Mouse (Mus musculus): ENCODE measurements at regions not wholly inside any gene's neighbourhood (a gene's known extent, or its start where the extent isn't known, plus 50 kb on each side); places are given as distances from the start of the nearest gene placed in this dataset.

DNA sequence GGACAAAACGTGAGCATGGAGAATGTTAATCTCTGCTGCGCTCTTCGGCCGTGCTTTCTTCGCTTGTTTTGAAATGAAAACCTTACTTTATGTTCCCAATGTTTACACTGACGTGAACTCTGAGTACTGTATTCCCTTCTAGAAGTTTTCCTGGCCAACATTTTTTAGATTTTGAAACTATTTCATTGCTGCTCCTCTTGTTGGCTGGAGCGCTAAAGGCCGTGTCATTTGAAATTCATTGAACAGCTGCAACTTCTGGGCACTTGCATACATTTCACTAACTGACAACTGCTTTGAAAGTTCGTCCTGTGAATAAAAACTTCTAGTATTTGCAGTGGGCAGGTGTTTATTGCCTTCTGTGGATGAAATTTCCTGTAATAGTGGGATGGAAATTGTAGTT lies 157.9 kb upstream of the Fam241a start:
- Histone ChIP-seq H3K27ac (no peak overlapping the region), H3K9me3 (replicated peaks; ENCODE audit: low read length) (no peaks in the 10 kb centered on the region), H3K4me1 (replicated peaks; ENCODE audit: insufficient read depth, low read length) (no peaks in the 10 kb centered on the region), H3K36me3 (ENCODE audit: insufficient read depth, low read length) (no peaks in the 10 kb centered on the region), H3K27me3 (ENCODE audit: insufficient read depth, low read length) (no peaks in the 10 kb centered on the region), H3K4me2 (ENCODE audit: low read length) (no peak overlapping the region), H3K9ac (ENCODE audit: low read depth, low read length) (no peak overlapping the region), H3K4me3 (replicated peaks; ENCODE audit: low read depth, low read length) (no peak overlapping the region)
- peak; percentile 31 for DNase-seq (ENCODE audit: low spot score)
- no peak for ATAC-seq (replicated peaks; ENCODE audit: low FRiP score, low read depth)
- WGBS = 41% methylated on average over 9 of the region's 9 CpGs
- no peak for TF ChIP-seq CTCF (IDR thresholded peaks at IDR 0.05; ENCODE audit: low read depth)

DNA sequence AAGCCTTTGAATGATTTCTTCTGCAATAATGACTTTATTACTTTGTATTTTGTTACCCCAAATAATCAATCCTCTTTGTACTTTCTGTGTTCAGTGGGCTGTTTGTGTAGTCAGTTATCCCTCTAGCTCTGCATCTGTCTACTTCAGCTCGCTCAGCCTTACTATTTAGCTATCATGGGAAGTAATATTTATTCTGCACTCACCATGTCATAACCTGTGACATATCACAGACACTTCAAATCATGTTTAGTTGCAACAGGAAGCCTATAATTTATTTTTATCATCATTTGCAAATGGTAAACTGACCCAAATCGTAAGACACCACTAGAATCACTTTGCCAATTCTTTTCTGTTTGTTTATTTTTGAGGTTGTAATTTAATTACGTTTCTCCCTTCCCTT lies 147.6 kb upstream of the Fam241a start:
- Histone ChIP-seq H3K4me1 (replicated peaks; ENCODE audit: insufficient read depth, low read length) (no peaks in the 10 kb centered on the region), H3K36me3 (ENCODE audit: insufficient read depth, low read length) (no peaks in the 10 kb centered on the region), H3K27ac (no peak overlapping the region), H3K9ac (ENCODE audit: low read depth, low read length) (no peak overlapping the region), H3K9me3 (replicated peaks; ENCODE audit: low read length) (no peaks in the 10 kb centered on the region), H3K4me3 (replicated peaks; ENCODE audit: low read depth, low read length) (no peak overlapping the region), H3K27me3 (ENCODE audit: insufficient read depth, low read length) (no peaks in the 10 kb centered on the region), H3K4me2 (ENCODE audit: low read length) (no peak overlapping the region)
- ATAC-seq (replicated peaks; ENCODE audit: low FRiP score, low read depth) (no peak), DNase-seq (ENCODE audit: low spot score) (peak; percentile 22)
- TF ChIP-seq CTCF (IDR thresholded peaks at IDR 0.05; ENCODE audit: low read depth) = no peak
- 50% methylated on average over 3 of the region's 3 CpGs for WGBS

DNA sequence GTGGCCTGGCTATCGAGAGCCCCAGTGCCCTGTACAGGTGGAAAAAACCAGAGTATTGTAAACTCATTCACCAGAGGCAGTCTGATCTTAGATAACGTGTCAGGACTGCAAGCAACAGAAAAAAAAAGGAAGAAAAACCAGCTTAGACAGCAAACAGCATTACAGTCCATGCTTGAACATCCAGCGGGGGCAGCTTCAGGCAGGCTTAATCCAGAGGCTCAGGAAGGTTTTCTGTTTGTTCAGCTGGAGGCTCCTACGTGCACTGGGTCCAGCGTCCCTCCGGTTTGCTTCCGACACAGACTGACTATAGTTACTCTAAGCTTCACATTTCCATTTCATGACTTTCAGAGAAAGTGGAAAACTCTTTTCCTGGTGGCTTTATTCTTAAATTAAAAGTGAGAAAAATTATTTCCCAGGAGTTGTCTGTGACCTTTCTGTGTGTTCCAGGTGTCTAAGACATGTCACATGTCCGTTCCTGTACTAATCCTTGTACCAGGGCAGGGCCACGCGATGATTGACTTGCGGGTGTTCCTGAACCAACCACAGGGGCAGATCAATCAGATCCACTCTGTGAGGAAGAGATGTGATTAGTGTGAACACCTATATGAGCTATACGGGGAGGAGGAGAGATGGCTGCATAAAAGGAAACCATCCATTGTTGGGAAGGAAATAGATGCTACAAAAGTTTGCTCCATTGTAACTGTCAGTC lies 144.4 kb upstream of the Fam241a start:
- Histone ChIP-seq H3K4me1 (replicated peaks; ENCODE audit: insufficient read depth, low read length) (no peaks in the 10 kb centered on the region), H3K9ac (ENCODE audit: low read depth, low read length) (no peak overlapping the region), H3K36me3 (ENCODE audit: insufficient read depth, low read length) (no peaks in the 10 kb centered on the region), H3K4me3 (replicated peaks; ENCODE audit: low read depth, low read length) (no peak overlapping the region), H3K27me3 (ENCODE audit: insufficient read depth, low read length) (no peaks in the 10 kb centered on the region; the same call in 1 of the 2 replicates), H3K4me2 (ENCODE audit: low read length) (peak overlapping the region; percentile 27; the same call in 1 of the 2 replicates), H3K9me3 (replicated peaks; ENCODE audit: low read length) (no peaks in the 10 kb centered on the region), H3K27ac (no peak overlapping the region)
- ATAC-seq (replicated peaks; ENCODE audit: low FRiP score, low read depth) (peak; percentile 89), DNase-seq (ENCODE audit: low spot score) (peak; percentile 69)
- WGBS = 22% methylated on average over 12 of the region's 12 CpGs
- no peak for TF ChIP-seq CTCF (IDR thresholded peaks at IDR 0.05; ENCODE audit: low read depth)

DNA sequence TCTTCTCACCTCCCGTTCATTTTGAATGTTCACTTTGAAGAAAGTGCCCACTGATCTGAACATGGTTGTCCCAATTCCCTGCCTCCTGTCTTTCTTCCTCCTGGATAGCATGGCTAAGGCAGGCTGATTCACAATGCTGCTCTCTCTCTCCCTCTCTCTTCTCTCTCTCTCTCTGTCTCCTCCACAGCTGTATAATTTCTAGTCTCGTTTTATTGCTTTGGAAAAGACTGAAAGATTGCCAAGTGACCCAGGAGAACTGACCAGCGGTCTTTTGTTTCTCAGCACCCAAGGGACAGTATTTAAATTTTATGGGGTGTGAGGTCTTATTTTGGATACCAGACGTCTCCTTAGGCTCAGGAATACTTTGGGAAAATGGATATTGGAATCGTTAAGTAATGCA lies 143.1 kb upstream of the Fam241a start:
- peak; percentile 82 for DNase-seq (ENCODE audit: low spot score)
- WGBS = 17% methylated on average over 5 of the region's 5 CpGs
- H3K4me2 ChIP-seq (ENCODE audit: low read length) = no peak overlapping the region; the same call in 1 of the 2 replicates

GRCm38 (mm10) chr3:128036538-128036937 lies 140.4 kb upstream of the Fam241a start:
- Histone ChIP-seq H3K9me3 (replicated peaks; ENCODE audit: low read length) (no peaks in the 10 kb centered on the region), H3K4me1 (replicated peaks; ENCODE audit: insufficient read depth, low read length) (no peaks in the 10 kb centered on the region), H3K27me3 (ENCODE audit: insufficient read depth, low read length) (no peaks in the 10 kb centered on the region; the same call in 1 of the 2 replicates), H3K4me2 (ENCODE audit: low read length) (no peak overlapping the region), H3K4me3 (replicated peaks; ENCODE audit: low read depth, low read length) (no peak overlapping the region), H3K27ac (no peak overlapping the region), H3K36me3 (ENCODE audit: insufficient read depth, low read length) (no peaks in the 10 kb centered on the region), H3K9ac (ENCODE audit: low read depth, low read length) (no peak overlapping the region)
- ATAC-seq (replicated peaks; ENCODE audit: low FRiP score, low read depth) = no peak
- no peak for DNase-seq (ENCODE audit: low spot score)
- WGBS = 44% methylated on average over 10 of the region's 10 CpGs
- TF ChIP-seq CTCF (IDR thresholded peaks at IDR 0.05; ENCODE audit: low read depth) = no peak

More for the DNA sequence above, 143.1 kb upstream of the Fam241a start:
- Histone ChIP-seq H3K27me3 (ENCODE audit: insufficient read depth, low read length) (no peaks in the 10 kb centered on the region; the same call in 1 of the 2 replicates), H3K27ac (no peak overlapping the region), H3K9me3 (replicated peaks; ENCODE audit: low read length) (no peaks in the 10 kb centered on the region), H3K4me3 (replicated peaks; ENCODE audit: low read depth, low read length) (no peak overlapping the region), H3K36me3 (ENCODE audit: insufficient read depth, low read length) (no peaks in the 10 kb centered on the region), H3K4me1 (replicated peaks; ENCODE audit: insufficient read depth, low read length) (no peaks in the 10 kb centered on the region), H3K9ac (ENCODE audit: low read depth, low read length) (no peak overlapping the region)
- TF ChIP-seq CTCF (IDR thresholded peaks at IDR 0.05; ENCODE audit: low read depth) = no peak
- no peak for ATAC-seq (replicated peaks; ENCODE audit: low FRiP score, low read depth)

GRCm38 (mm10) chr3:128030352-128030751 lies 134.2 kb upstream of the Fam241a start:
- Histone ChIP-seq H3K9ac (ENCODE audit: low read depth, low read length) (no peak overlapping the region), H3K36me3 (ENCODE audit: insufficient read depth, low read length) (no peaks in the 10 kb centered on the region), H3K27me3 (ENCODE audit: insufficient read depth, low read length) (no peaks in the 10 kb centered on the region), H3K4me3 (replicated peaks; ENCODE audit: low read depth, low read length) (no peak overlapping the region), H3K27ac (no peak overlapping the region), H3K4me2 (ENCODE audit: low read length) (no peak overlapping the region), H3K4me1 (replicated peaks; ENCODE audit: insufficient read depth, low read length) (no peaks in the 10 kb centered on the region), H3K9me3 (replicated peaks; ENCODE audit: low read length) (no peaks in the 10 kb centered on the region)
- DNase-seq (ENCODE audit: low spot score) (no peak), ATAC-seq (replicated peaks; ENCODE audit: low FRiP score, low read depth) (no peak)
- no peak for TF ChIP-seq CTCF (IDR thresholded peaks at IDR 0.05; ENCODE audit: low read depth)
- 93% methylated on average over 3 of the region's 3 CpGs for WGBS

DNA sequence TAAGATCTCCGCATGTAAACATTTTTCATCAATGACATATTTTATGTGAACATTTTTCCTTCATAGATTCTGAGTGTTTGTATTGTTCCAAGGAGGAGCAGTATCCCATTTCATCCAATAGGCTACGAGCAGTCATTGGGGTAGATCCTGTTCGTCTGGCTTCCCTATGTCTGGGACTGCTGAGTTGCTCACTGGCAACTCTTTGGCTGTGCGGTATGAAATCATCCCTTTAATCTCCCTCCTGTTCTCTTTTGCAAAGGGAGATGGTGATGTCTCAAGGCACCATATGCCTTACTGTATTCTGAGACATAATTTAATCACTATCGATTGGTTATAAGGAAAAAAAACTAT lies 133.4 kb upstream of the Fam241a start:
- no peaks in the 10 kb centered on the region for H3K9me3 ChIP-seq (replicated peaks; ENCODE audit: low read length)
- no peak for TF ChIP-seq CTCF (IDR thresholded peaks at IDR 0.05; ENCODE audit: low read depth)
- WGBS = 45% methylated on average over 5 of the region's 5 CpGs
- H3K36me3 ChIP-seq (ENCODE audit: insufficient read depth, low read length) = no peaks in the 10 kb centered on the region
- DNase-seq (ENCODE audit: low spot score) (no peak), ATAC-seq (replicated peaks; ENCODE audit: low FRiP score, low read depth) (no peak)
- no peaks in the 10 kb centered on the region for H3K27me3 ChIP-seq (ENCODE audit: insufficient read depth, low read length)
- no peak overlapping the region for H3K9ac ChIP-seq (ENCODE audit: low read depth, low read length)
- H3K4me2 ChIP-seq (ENCODE audit: low read length) = no peak overlapping the region
- no peak overlapping the region for H3K4me3 ChIP-seq (replicated peaks; ENCODE audit: low read depth, low read length)
- H3K4me1 ChIP-seq (replicated peaks; ENCODE audit: insufficient read depth, low read length) = no peaks in the 10 kb centered on the region
- H3K27ac ChIP-seq = no peak overlapping the region
